Mouse (Mus musculus): ENCODE results near the gene Ppp1ca.

Ppp1ca gene

DNA sequence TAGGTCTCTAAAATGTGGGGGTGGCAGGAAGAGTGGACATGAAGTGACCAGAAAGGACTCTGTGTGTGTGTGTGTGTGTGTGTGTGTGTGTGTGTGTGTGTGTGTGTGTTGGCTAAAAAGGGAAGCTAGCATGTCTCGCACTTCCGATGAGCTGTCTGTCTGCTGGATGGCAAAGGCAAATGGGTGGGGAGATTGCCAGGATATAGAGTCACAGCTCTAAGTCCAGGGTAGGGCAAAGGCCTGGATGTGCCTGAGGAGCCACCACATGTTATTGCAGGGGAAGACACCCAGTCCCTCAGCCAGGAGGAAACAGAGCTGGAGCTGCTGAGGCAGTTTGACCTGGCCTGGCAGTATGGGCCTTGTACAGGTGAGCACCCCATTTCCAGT, 40.3 kb downstream of the Ppp1ca start:
- WGBS = 0% methylated on average over 2 of the region's 2 CpGs

DNA sequence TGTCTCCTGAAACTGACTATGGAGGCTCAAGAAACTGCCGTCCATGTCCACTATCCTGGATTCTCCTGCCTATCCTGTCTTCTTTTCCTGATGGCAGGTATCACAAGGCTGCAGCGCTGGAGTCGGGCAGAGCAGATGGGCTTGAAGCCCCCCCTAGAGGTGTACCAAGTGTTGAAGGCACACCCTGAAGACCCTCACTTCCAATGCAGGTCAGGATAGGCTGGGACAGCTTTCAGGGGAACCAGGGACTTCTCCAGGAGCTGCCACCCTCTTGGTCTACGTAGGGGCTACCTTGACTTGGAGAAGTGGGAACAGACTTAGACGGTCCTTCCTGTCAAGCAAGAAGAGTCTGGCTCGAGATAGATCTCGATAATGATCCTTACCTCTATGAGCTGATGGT, 40.8 kb downstream of the Ppp1ca start:
- 80% methylated on average over 7 of the region's 7 CpGs for WGBS

DNA sequence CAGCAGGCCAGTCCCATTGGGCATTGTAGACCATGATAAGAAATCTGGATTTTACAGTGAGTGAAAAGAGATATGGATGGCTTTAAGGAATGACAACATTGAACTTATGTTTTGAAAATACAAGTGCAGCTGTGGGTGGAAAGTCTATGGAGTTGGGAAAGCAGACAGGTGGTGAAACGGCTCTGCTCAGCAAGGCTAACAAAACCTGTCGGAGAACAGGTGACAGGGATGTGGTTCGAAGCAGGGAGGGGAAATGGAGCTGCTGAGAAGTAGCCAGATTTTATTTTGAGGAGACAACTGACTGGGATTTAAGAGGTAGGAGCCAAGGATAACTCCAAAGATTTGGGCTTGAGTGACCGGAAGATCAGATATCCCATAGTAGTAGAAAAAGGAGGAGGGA, 42.7 kb downstream of the Ppp1ca start:
- 50% methylated on average over 4 of the region's 4 CpGs for WGBS

DNA sequence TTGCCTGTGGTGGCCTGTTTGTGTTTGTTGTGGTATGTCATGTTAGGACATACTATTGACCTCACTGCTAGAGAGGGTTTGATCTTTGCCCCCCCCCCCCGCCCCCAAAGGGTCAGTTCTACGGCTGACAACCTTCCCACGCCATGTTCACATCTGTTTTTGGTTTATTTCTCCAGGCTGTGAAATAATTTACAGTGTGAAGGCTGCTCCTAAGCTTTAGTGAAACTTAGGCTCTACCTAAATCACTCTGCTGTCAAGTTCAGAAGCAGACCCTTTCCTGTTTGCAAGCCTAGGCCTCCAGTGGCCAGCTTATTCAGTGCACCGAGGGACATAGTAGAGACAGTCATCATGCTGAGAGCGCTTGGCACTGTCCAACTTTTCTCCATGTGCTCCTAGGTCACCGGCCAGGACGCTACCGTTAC, 48.4 kb downstream of the Ppp1ca start:
- 75% methylated on average over 8 of the region's 8 CpGs for WGBS

DNA sequence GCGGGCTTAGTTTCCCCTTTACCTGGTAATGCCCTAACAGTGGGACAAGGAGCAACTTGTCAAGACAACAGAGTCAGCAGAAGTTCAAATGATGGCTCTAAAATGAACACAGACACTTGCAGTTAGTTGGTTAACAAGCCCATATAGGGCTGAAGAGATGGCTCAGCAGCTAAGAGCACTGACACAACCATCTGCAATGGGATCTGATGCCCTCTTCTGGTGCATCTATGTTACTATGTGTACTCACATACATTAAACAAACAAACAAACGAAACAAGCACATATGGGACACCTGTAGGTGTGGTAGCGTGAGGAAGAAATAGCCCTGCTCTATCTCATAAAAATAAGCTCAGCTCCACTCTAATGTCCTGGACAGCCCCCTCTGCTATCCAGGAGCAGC, 50.6 kb downstream of the Ppp1ca start:
- 73% methylated on average over 3 of the region's 3 CpGs for WGBS

DNA sequence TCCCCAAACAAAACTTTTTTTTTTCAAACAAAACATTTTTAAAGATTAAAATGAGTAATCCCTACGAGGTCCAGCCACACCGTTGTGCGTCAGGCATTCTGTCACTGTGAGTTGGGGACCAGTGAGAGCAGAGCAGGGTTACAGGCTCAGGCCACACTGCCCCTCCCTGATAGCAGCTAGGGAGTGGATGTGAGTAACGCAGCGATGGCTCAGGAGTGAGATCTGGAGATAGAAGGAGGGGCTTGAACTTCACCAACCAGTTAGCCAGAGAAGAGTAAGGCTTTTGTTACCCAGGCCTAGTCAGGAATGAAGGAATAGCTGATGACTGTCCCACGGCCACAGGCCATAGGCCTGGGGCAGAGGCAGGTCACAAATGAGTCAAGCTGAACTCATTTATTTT, 52.9 kb downstream of the Ppp1ca start:
- WGBS = 96% methylated on average over 6 of the region's 6 CpGs

Measured in cerebral cortex, adult 2 months (tissue).